Comparison of ENCODE assay signal across 25 mouse cellular contexts in the genomic region with DNA sequence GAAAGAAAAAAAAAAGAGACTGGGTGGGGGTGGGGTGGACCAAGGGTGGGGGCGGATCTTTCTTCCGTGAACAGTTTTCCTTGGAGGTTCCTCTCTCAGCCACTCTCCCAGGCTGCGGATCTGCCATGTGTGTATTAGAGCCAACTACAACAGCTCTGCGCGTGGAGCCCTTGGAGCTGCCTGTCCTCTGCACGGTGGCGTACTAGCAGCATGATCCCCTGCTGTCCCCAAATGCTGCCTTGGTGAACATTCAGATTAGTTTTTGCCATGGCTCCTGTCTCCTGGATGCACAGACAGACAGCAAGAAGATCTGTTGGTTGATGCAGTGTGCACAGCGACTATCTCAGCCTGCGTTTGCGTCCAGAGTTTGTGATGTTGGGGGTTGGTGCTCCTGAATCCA. TPM values are rescaled to one million over a fixed set of nuclear protein-coding genes. Genes with fewer than 3 reads are reported as not detected.
DNase-seq lines count a peak whose midpoint lies in the region; ATAC-seq lines count a peak whose summit lies in the region.
"Had no signal": no experiment of that assay in that cellular context is flagged by ENCODE, and none has a peak within 500 bp of the region (broad histone marks: within the 10 kb centered on the region; RNA-seq: fewer than 3 reads in every experiment).

No protein-coding gene starts in this region.

- H3K9ac ChIP-seq in hindbrain, embryonic 14.5 days, result no peak overlapping the region
- H3K9ac ChIP-seq: embryonic facial prominence, embryonic 12.5 days; limb, embryonic 12.5 days; liver, embryonic 13.5 days; neural tube, embryonic 15.5 days; stomach, embryonic 15.5 days had no signal

- no peak overlapping the region for H3K27ac ChIP-seq in hindbrain, embryonic 14.5 days
- H3K27ac ChIP-seq: embryonic facial prominence, embryonic 12.5 days; gastrocnemius, adult 2 months; limb, embryonic 12.5 days; liver, embryonic 13.5 days; neural tube, embryonic 15.5 days; stomach, embryonic 15.5 days had no signal

- H3K4me2 ChIP-seq in hindbrain, embryonic 14.5 days (replicated peaks), result no peak overlapping the region
- H3K4me2 ChIP-seq: embryonic facial prominence, embryonic 12.5 days; limb, embryonic 12.5 days; liver, embryonic 13.5 days; neural tube, embryonic 15.5 days; stomach, embryonic 15.5 days had no signal

- 86% methylated on average over 10 of the region's 10 CpGs for WGBS in hindbrain, embryonic 14.5 days

- H3K36me3 ChIP-seq in hindbrain, embryonic 14.5 days (replicated peaks; ENCODE audit: control insufficient read depth, insufficient read depth), result no peaks in the 10 kb centered on the region
- H3K36me3 ChIP-seq: embryonic facial prominence, embryonic 12.5 days; limb, embryonic 12.5 days; liver, embryonic 13.5 days; neural tube, embryonic 15.5 days; stomach, embryonic 15.5 days had no signal

- no peak overlapping the region for H3K4me3 ChIP-seq in hindbrain, embryonic 14.5 days (replicated peaks; ENCODE audit: low read length)
- H3K4me3 ChIP-seq: embryonic facial prominence, embryonic 12.5 days; gastrocnemius, adult 2 months; limb, embryonic 12.5 days; liver, embryonic 13.5 days; myocyte; neural tube, embryonic 15.5 days; stomach, embryonic 15.5 days had no signal

- H3K4me1 ChIP-seq in hindbrain, embryonic 14.5 days (replicated peaks; ENCODE audit: control insufficient read depth, insufficient read depth, low read length), result no peaks in the 10 kb centered on the region
- H3K4me1 ChIP-seq: embryonic facial prominence, embryonic 12.5 days; limb, embryonic 12.5 days; neural tube, embryonic 15.5 days; stomach, embryonic 15.5 days had no signal

- no peak for ATAC-seq in hindbrain, embryonic 14.5 days (ENCODE audit: low FRiP score)
- ATAC-seq: forebrain, embryonic 16.5 days; lung, postnatal 0 days had no signal

- DNase-seq in right cerebral cortex, postnatal 25 days, result peak; percentile 41
- DNase-seq in right cerebral cortex, postnatal 4 days, result no peak
- DNase-seq in cerebellum, adult 8-10 months, result peak; percentile 67
- peak; percentile 64 for DNase-seq in layer of hippocampus, adult 11-12 months (ENCODE audit: low spot score)
- peak; percentile 45 to 64 for DNase-seq in layer of hippocampus, postnatal 36 days
- DNase-seq in c-Kit-positive CD71-positive TER-119-positive erythroid progenitor cells, embryonic 14.5 days (ENCODE audit: low spot score), result no peak
- DNase-seq in hindbrain, embryonic 14.5 days (ENCODE audit: low spot score), result no peak
- DNase-seq: gastrocnemius, adult 2 months; heart, adult 18-20 months; kidney, adult 9 months; liver, embryonic 13.5 days; midbrain, embryonic 14.5 days; thymus, postnatal 14 days had no signal

- H3K27me3 ChIP-seq in hindbrain, embryonic 14.5 days (ENCODE audit: control insufficient read depth, insufficient read depth, low read length), result no peaks in the 10 kb centered on the region
- H3K27me3 ChIP-seq: embryonic facial prominence, embryonic 12.5 days; limb, embryonic 12.5 days; liver, embryonic 13.5 days; neural tube, embryonic 15.5 days; stomach, embryonic 15.5 days had no signal

- H3K9me3 ChIP-seq in hindbrain, embryonic 14.5 days (ENCODE audit: control insufficient read depth, low read length), result no peaks in the 10 kb centered on the region
- H3K9me3 ChIP-seq: embryonic facial prominence, embryonic 12.5 days; G1E; limb, embryonic 12.5 days; liver, embryonic 13.5 days; neural tube, embryonic 15.5 days; stomach, embryonic 15.5 days had no signal

RNA-seq across cellular contexts. Expression of a gene that starts 5.3 kb away (rescaled TPM):
- total RNA-seq in layer of hippocampus, postnatal 36 days (2021), result not detected
- 1.3 and 2.6 TPM in 2 replicates for polyA plus RNA-seq in hindbrain, embryonic 14.5 days (2014; fragmentation: Nextera tagmentation; extraction: Ambion mirVana)
- total RNA-seq: common myeloid progenitor, adult 5-6 weeks; G1E; gastrocnemius, adult 2 months; heart, adult 18-20 months; left cerebral cortex, adult 18-20 months; megakaryocyte progenitor cell, adult 5-6 weeks had no signal
- polyA plus RNA-seq: G1E; spleen, adult 2 months had no signal

RNA-seq across cellular contexts. Expression of a gene that starts 42.6 kb away (rescaled TPM):
- 100 to 1,000 TPM; 124 to 148 TPM for total RNA-seq in layer of hippocampus, postnatal 36 days (2021)
- polyA plus RNA-seq in hindbrain, embryonic 14.5 days (2014; fragmentation: Nextera tagmentation; extraction: Ambion mirVana), result 254 and 284 TPM in 2 replicates

Comparison
In these comparisons a context has a peak if more than half of its experiments do, and no peak if none do; other contexts are left out.
1. DNase-seq: peak in right cerebral cortex, postnatal 25 days (single experiment), cerebellum, adult 8-10 months (single experiment), layer of hippocampus, adult 11-12 months (single experiment) and layer of hippocampus, postnatal 36 days (2 of 2); none in right cerebral cortex, postnatal 4 days (single experiment), c-Kit-positive CD71-positive TER-119-positive erythroid progenitor cells, embryonic 14.5 days (single experiment) and hindbrain, embryonic 14.5 days (single experiment).